Mouse (Mus musculus) kidney, postnatal 0 days (tissue): ENCODE data around the gene Jhy. TPM values are rescaled to one million over a fixed set of nuclear protein-coding genes. Genes with fewer than 3 reads are reported as not detected.

Experiments
- ATAC-seq: fragments of 200-750 bp; cut with Nextera tagmentation; replicated peaks from 2 replicates; pipeline ENCODE4 v1.8.0; 2017; ENCODE audit warnings: low read depth, moderate number of reproducible peaks, moderate TSS enrichment, moderate library complexity; ENCODE audit not compliant: low FRiP score
- DNase-seq: peaks from one replicate; pipeline ENCODE4 v3.0.0-alpha.2; 2016; ENCODE audit warnings: low spot score
- H3K27ac ChIP-seq: fragments of 300-500 bp; sonication (generic); 2 replicates; pipeline ENCODE4 v1.5.1; 2014; ENCODE audit warnings: mild to moderate bottlenecking
- H3K27me3 ChIP-seq: fragments of 300-500 bp; sonication (generic); 2 replicates; pipeline ENCODE4 v1.6.1; 2014; ENCODE audit warnings: low read length, mixed read lengths; ENCODE audit not compliant: insufficient read depth
- H3K36me3 ChIP-seq: fragments of 300-500 bp; sonication (generic); 2 replicates; pipeline ENCODE4 v1.6.1; 2014; ENCODE audit warnings: low read length, mixed read lengths; ENCODE audit not compliant: insufficient read depth
- H3K4me1 ChIP-seq: fragments of 300-500 bp; sonication (generic); replicated peaks from 2 replicates; pipeline ENCODE4 v1.6.1; 2014; ENCODE audit warnings: antibody characterized with exemption, low read length, mixed read lengths; ENCODE audit not compliant: insufficient read depth
- H3K4me2 ChIP-seq: fragments of 300-500 bp; sonication (generic); 2 replicates; pipeline ENCODE4 v1.6.1; 2014; ENCODE audit warnings: mild to moderate bottlenecking, low read length, moderate library complexity, mixed read lengths
- H3K4me3 ChIP-seq: fragments of 300-500 bp; sonication (generic); replicated peaks from 2 replicates; pipeline ENCODE4 v1.5.1; 2014; ENCODE audit warnings: low read depth, low read length
- H3K9ac ChIP-seq: fragments of 300-500 bp; sonication (generic); 2 replicates; pipeline ENCODE4 v1.6.1; 2014; ENCODE audit warnings: low read depth, low read length
- H3K9me3 ChIP-seq: fragments of 300-500 bp; sonication (generic); replicated peaks from 2 replicates; pipeline ENCODE4 v1.6.1; 2016; ENCODE audit warnings: low read length, inconsistent platforms, mixed read lengths
- CTCF ChIP-seq: IDR thresholded peaks from 2 replicates; pipeline ENCODE4 v1.5.1; 2016; ENCODE audit warnings: antibody characterized with exemption, low read depth, mild to moderate bottlenecking, moderate library complexity
- WGBS: fragments of 180-500 bp; shearing (Covaris S2); extraction: QIAGEN DNeasy Blood & Tissue Kit; methylation state at CpG from one replicate; pipeline ENCODE4 v1.1.7; 2014; 5-methylcytosine and 5-hydroxymethylcytosine counted together
- polyA plus RNA-seq: library from polyadenylated mRNA; unstranded; fragments of >200 nt; fragmentation: Nextera tagmentation; extraction: Ambion mirVana; gene quantifications from 2 replicates; pipeline ENCODE4 v1.2.1, GENCODE M21; 2015

Gene Jhy
- polyA plus RNA-seq, 1 experiment from 2014 or later = 0.17 TPM

DNA sequence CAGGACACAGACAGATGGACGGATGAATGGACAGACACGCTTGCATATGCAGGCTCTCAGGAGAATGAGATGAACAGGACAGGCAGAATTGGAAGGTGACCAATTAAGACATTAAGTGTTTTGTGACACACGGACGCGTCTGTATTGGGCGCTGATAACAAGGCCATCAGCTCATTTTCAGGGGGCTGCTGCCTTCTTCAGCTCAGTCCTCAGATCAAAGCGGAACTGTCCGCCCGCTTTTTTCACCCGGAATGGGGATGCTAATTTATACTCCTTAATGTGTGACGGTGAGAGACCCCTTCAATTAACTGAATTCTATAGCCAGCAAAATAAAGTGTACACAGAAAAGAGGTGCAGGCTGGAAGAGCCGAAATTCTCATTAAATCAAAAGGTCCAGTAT lies 74.5 kb downstream of the Jhy start:
- Histone ChIP-seq H3K4me1 (no peaks in the 10 kb centered on the region), H3K27me3 (peaks cover 22% of the 10 kb centered on the region), H3K27ac (no peak overlapping the region), H3K4me2 (no peak overlapping the region), H3K9me3 (no peaks in the 10 kb centered on the region), H3K4me3 (no peak overlapping the region), H3K36me3 (no peaks in the 10 kb centered on the region), H3K9ac (no peak overlapping the region)
- WGBS = 15% methylated on average over 12 of the region's 12 CpGs
- no peak for ATAC-seq
- no peak for TF ChIP-seq CTCF
- no peak for DNase-seq

DNA sequence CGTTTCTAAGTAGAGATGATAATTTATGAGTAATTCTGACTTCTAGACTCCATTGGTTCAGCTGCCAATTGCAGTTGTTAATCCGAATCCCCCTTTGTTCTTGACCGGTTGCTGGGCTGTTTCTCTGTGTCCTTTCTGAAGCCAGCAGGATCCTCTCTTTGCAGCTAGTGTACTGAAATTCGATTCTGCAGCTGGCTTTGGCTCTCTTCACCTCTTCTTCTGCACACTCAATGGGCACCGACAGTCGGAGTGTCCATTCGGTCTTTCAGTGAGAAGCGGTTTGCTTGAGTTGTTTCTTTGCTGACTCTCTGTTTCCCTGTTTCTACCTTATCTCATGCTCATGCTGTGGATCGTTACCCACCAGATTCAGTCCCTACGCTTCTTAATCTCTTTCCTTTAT lies 78.2 kb downstream of the Jhy start:
- H3K27ac ChIP-seq = no peak overlapping the region
- no peaks in the 10 kb centered on the region for H3K36me3 ChIP-seq
- H3K4me3 ChIP-seq = no peak overlapping the region
- H3K27me3 ChIP-seq = peaks cover 51% of the 10 kb centered on the region
- no peaks in the 10 kb centered on the region for H3K9me3 ChIP-seq
- H3K9ac ChIP-seq = no peak overlapping the region
- no peak overlapping the region for H3K4me2 ChIP-seq
- TF ChIP-seq CTCF = no peak
- no peak for ATAC-seq
- H3K4me1 ChIP-seq = no peaks in the 10 kb centered on the region
- no peak for DNase-seq
- WGBS = 25% methylated on average over 10 of the region's 10 CpGs

DNA sequence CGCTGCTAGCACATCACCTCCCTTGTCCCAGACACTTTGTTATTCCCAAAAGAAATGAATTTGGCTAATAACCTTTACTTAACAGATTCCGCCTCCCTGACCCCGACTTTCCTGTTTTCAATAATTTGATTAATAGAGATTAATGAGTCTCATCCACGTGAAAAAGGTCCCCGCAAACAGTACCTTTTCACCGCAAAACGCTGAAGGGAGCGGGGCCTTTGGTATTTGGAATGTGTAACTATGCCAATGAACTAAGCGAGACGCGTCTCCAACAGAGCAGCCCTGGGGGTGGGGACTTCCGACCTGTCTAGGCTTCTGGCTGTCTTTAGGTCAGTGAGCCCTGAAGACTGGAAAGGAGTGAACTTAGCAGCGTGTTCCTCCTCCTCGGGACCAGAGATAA lies 84.9 kb downstream of the Jhy start:
- Histone ChIP-seq H3K36me3 (no peaks in the 10 kb centered on the region), H3K27ac (no peak overlapping the region), H3K4me2 (no peak overlapping the region), H3K4me1 (0 out of 2 replicates have a peak, but pooled peaks cover 2% of the 10 kb centered on the region), H3K4me3 (no peak overlapping the region), H3K27me3 (peaks cover 88% of the 10 kb centered on the region), H3K9me3 (no peaks in the 10 kb centered on the region), H3K9ac (no peak overlapping the region)
- WGBS = 2% methylated on average over 14 of the region's 14 CpGs
- no peak for TF ChIP-seq CTCF
- DNase-seq (no peak), ATAC-seq (no peak)

DNA sequence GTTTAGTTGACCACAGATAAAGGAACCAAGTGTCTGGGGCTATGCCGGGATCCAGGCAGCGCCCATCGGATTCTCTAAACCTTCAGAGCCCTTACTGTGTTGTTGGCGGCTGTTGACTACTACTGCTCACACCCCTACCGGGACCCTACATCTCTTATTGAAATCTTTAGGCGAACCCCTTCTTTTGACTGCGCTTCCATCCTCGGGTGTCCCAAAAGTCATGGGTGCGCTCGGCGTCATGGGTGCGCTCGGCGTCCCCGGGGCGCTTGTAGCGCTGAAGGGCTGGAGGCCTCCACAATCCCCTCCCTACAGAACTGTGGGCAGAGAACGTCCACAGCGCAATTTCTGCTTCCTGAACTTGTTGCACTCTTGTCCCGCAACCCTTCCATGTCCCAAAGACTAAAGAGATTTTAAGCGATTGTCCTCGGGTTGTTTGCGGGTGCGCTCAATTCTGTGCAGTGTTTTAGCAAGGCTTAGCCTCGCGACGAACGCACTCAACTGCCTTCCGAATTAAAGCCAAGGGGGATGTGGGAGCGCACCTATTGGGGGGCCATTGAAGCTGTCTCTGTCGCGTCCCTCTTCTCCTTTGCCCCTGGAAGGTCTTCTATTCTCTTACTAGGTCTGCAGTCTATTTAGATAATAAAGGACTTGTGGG lies 85.5 kb downstream of the Jhy start:
- Histone ChIP-seq H3K4me3 (no peak overlapping the region), H3K27me3 (peaks cover 94% of the 10 kb centered on the region), H3K36me3 (no peaks in the 10 kb centered on the region), H3K9me3 (no peaks in the 10 kb centered on the region), H3K4me2 (no peak overlapping the region), H3K4me1 (0 out of 2 replicates have a peak, but pooled peaks cover 2% of the 10 kb centered on the region), H3K9ac (no peak overlapping the region), H3K27ac (no peak overlapping the region)
- ATAC-seq (no peak), DNase-seq (no peak)
- TF ChIP-seq CTCF = no peak
- 1% methylated on average over 32 of the region's 32 CpGs for WGBS

DNA sequence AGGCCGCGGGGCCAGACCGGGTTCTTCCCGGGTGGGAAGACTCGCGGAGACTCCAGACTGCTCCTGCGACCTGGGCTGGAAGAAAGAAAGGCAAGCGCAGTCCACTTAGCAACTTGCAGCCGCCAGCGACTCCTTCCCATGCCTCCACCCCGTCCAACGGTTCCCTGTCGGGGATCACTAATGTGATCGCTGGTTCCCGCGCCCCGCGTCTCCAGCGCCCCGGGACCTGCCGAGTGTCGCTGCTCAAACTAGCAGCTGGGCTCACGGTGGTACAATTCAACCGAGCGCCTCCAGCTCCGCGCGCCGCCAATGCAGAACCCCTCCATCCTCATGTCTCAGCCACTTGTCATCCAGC lies 86.1 kb downstream of the Jhy start:
- DNase-seq = no peak
- Histone ChIP-seq H3K36me3 (no peaks in the 10 kb centered on the region), H3K9ac (no peak overlapping the region), H3K27ac (no peak overlapping the region), H3K27me3 (peaks cover 94% of the 10 kb centered on the region), H3K4me2 (peak overlapping the region; percentile 45), H3K4me3 (peak overlapping the region; percentile 26), H3K4me1 (0 out of 2 replicates have a peak, but pooled peaks cover 2% of the 10 kb centered on the region), H3K9me3 (no peaks in the 10 kb centered on the region)
- no peak for TF ChIP-seq CTCF
- no peak for ATAC-seq
- WGBS = 1% methylated on average over 29 of the region's 29 CpGs

DNA sequence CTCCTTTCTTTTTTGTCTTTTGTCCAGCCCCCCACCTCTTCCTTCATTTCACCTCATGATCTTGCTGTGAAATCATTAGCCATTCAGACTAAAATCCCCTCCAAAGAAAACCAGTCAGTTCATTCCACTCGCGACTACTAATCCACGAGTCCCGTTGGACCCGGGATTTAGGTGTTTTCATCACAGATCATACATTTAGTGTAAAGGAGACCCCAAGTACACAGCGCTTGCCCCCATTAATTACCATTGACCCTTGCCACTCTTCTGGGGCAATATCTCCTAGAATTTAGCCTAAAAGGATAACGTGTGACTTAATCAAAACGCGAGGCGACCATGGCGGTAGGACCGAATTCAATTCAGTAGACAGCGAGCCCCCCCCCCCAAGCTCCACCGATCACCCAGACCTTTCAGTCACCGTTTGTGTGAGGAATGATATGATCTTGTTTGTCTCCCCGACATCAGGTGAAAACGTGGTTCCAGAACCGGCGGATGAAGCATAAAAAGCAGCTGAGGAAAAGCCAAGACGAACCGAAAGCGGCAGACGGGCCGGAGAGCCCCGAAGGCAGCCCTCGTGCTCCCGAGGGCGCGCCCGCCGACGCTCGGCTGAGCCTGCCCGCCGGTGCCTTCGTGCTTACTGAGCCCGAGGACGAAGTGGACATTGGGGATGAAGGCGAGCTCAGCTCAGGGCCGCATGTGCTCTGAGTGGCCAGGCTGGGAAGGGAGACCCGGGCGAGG lies 86.6 kb downstream of the Jhy start:
- Histone ChIP-seq H3K9ac (no peak overlapping the region), H3K4me2 (peak overlapping the region; percentile 45), H3K27me3 (peaks cover 96% of the 10 kb centered on the region), H3K4me1 (0 out of 2 replicates have a peak, but pooled peaks cover 2% of the 10 kb centered on the region), H3K9me3 (no peaks in the 10 kb centered on the region), H3K4me3 (peak overlapping the region; percentile 26), H3K27ac (no peak overlapping the region), H3K36me3 (no peaks in the 10 kb centered on the region)
- DNase-seq (no peak), ATAC-seq (no peak)
- TF ChIP-seq CTCF = no peak
- WGBS = 1% methylated on average over 42 of the region's 42 CpGs
